ENCODE assay signal across 17 mouse cellular contexts in genomic region chr17:34354940-34355339, GRCm38 (mm10). TPM values are rescaled to one million over a fixed set of nuclear protein-coding genes. Genes with fewer than 3 reads are reported as not detected.
A peak's percentile ranks its signal among the peaks of the same experiment; 100 is the strongest.
DNase-seq lines count a peak whose midpoint lies in the region; ATAC-seq and TF ChIP-seq lines count a peak whose summit lies in the region.
"Had no signal": no experiment of that assay in that cellular context is flagged by ENCODE, and none has a peak within 500 bp of the region (broad histone marks: within the 10 kb centered on the region; RNA-seq: fewer than 3 reads in every experiment).

No protein-coding gene starts in this region.

- no peak for TF ChIP-seq CTCF in small intestine, adult 2 months (IDR thresholded peaks at IDR 0.05; ENCODE audit: extremely low read depth, insufficient read length, insufficient replicate concordance, low read depth, low read length)

- ATAC-seq in CD4-positive, CD25-positive, alpha-beta regulatory T cell, adult 4 months = peak; percentile 91
- peak; percentile 43; the same call in 1 of the 2 replicates for ATAC-seq in intestine, embryonic 15.5 days
- ATAC-seq: forebrain, embryonic 15.5 days had no signal

- peak; percentile 93 for DNase-seq in heart, adult 11 months
- DNase-seq in heart, embryonic 10.5 days (ENCODE audit: low spot score) = no peak
- no peak for DNase-seq in frontal cortex, adult 2 months (ENCODE audit: extremely low spot score in 1 of 2, low spot score in 1 of 2)
- no peak for DNase-seq in MN1 (ENCODE audit: low spot score)
- DNase-seq in urinary bladder, adult 18-20 months (ENCODE audit: low spot score in 2 of 2) = no peak
- DNase-seq: cerebellum, adult 9-10 months; kidney, postnatal 10 days; liver; right cerebral cortex, postnatal 4 days had no signal

- WGBS in heart, embryonic 10.5 days = 88% methylated on average over 1 of the region's 1 CpGs
- 70% methylated on average over 1 of the region's 1 CpGs for whole genome bisulfite sequencing in intestine, embryonic 15.5 days
- WGBS in small intestine, adult 2 months = 76% methylated on average over 1 of the region's 1 CpGs

- no peak for TF ChIP-seq POLR2A in small intestine, adult 2 months (IDR thresholded peaks at IDR 0.05; ENCODE audit: low read depth, low read length)

- H3K36me3 ChIP-seq in heart, embryonic 10.5 days = no peaks in the 10 kb centered on the region
- no peaks in the 10 kb centered on the region for H3K36me3 ChIP-seq in intestine, embryonic 15.5 days
- H3K36me3 ChIP-seq in small intestine, adult 2 months (ENCODE audit: control insufficient read depth, insufficient read depth, low read length) = peaks cover 8% of the 10 kb centered on the region; the same call in 1 of the 2 replicates
- H3K36me3 ChIP-seq: embryonic facial prominence, embryonic 13.5 days; forebrain, embryonic 15.5 days; hindbrain, embryonic 12.5 days; midbrain, embryonic 10.5 days; neural tube, embryonic 12.5 days had no signal

- H3K27me3 ChIP-seq in heart, embryonic 10.5 days (ENCODE audit: insufficient read depth, poor library complexity, severe bottlenecking) = peaks cover 10% of the 10 kb centered on the region; the same call in 1 of the 2 replicates
- no peaks in the 10 kb centered on the region; the same call in 1 of the 2 replicates for H3K27me3 ChIP-seq in intestine, embryonic 15.5 days (replicated peaks)
- peaks cover 3% of the 10 kb centered on the region; the same call in 1 of the 2 replicates for H3K27me3 ChIP-seq in small intestine, adult 2 months (ENCODE audit: control insufficient read depth, insufficient read depth, low read length)
- H3K27me3 ChIP-seq: forebrain, embryonic 15.5 days; neural tube, embryonic 12.5 days had no signal

- H3K9ac ChIP-seq in intestine, embryonic 15.5 days = no peak overlapping the region
- H3K9ac ChIP-seq: embryonic facial prominence, embryonic 13.5 days; forebrain, embryonic 15.5 days; hindbrain, embryonic 12.5 days; neural tube, embryonic 12.5 days had no signal

- no peak overlapping the region for H3K4me3 ChIP-seq in heart, embryonic 10.5 days
- H3K4me3 ChIP-seq in intestine, embryonic 15.5 days (replicated peaks) = no peak overlapping the region
- H3K4me3 ChIP-seq in small intestine, adult 2 months (ENCODE audit: low read depth, low read length) = peak overlapping the region; percentile 37
- H3K4me3 ChIP-seq: embryonic facial prominence, embryonic 13.5 days; forebrain, embryonic 15.5 days; hindbrain, embryonic 12.5 days; midbrain, embryonic 10.5 days; neural tube, embryonic 12.5 days had no signal

- H3K4me2 ChIP-seq in intestine, embryonic 15.5 days (replicated peaks) = no peak overlapping the region
- H3K4me2 ChIP-seq: embryonic facial prominence, embryonic 13.5 days; forebrain, embryonic 15.5 days; hindbrain, embryonic 12.5 days; neural tube, embryonic 12.5 days had no signal

- H3K4me1 ChIP-seq in heart, embryonic 10.5 days = no peaks in the 10 kb centered on the region
- H3K4me1 ChIP-seq in intestine, embryonic 15.5 days (replicated peaks) = no peaks in the 10 kb centered on the region
- H3K4me1 ChIP-seq in small intestine, adult 2 months (ENCODE audit: control insufficient read depth, insufficient read depth, insufficient read length, low read length) = peaks cover 9% of the 10 kb centered on the region; the same call in 1 of the 2 replicates
- H3K4me1 ChIP-seq: embryonic facial prominence, embryonic 13.5 days; forebrain, embryonic 15.5 days; hindbrain, embryonic 12.5 days; midbrain, embryonic 10.5 days; neural tube, embryonic 12.5 days had no signal

- no peaks in the 10 kb centered on the region for H3K9me3 ChIP-seq in heart, embryonic 10.5 days
- no peaks in the 10 kb centered on the region; the same call in 1 of the 2 replicates for H3K9me3 ChIP-seq in intestine, embryonic 15.5 days
- H3K9me3 ChIP-seq: embryonic facial prominence, embryonic 13.5 days; forebrain, embryonic 15.5 days; hindbrain, embryonic 12.5 days; midbrain, embryonic 10.5 days; neural tube, embryonic 12.5 days had no signal

- H3K27ac ChIP-seq in heart, embryonic 10.5 days = no peak overlapping the region
- H3K27ac ChIP-seq in intestine, embryonic 15.5 days = no peak overlapping the region
- H3K27ac ChIP-seq in small intestine, adult 2 months (ENCODE audit: insufficient read depth, low read depth, low read length) = peak overlapping the region; percentile 96
- H3K27ac ChIP-seq: embryonic facial prominence, embryonic 13.5 days; forebrain, embryonic 15.5 days; hindbrain, embryonic 12.5 days; midbrain, embryonic 10.5 days; neural tube, embryonic 12.5 days had no signal

RNA-seq across cellular contexts. Expression of gene Btnl2, which starts 0.3 kb away (rescaled TPM):
- polyA plus RNA-seq in heart, embryonic 10.5 days (2016; fragmentation: Nextera tagmentation; extraction: Ambion mirVana) = 0.05 TPM in 1 of 2 replicates, not detected in the other
- polyA plus RNA-seq in CD4-positive, CD25-positive, alpha-beta regulatory T cell, adult 4 months (2017; shearing (Covaris generic)) = under 1 TPM in 1 of 2 experiments, not detected in 1; 0.23 TPM
- polyA plus RNA-seq in intestine, embryonic 15.5 days (2015; fragmentation: Nextera tagmentation; extraction: Ambion mirVana) = 3.7 and 5.0 TPM in 2 replicates
- polyA plus RNA-seq in small intestine, adult 2 months (2012; rRNA removed) = 43.4 and 105 TPM in 2 replicates
- polyA plus RNA-seq in frontal cortex, adult 2 months (2012; rRNA removed) = 0.06 TPM in 1 of 2 replicates, not detected in the other
- polyA plus RNA-seq: hindbrain, embryonic 12.5 days; neural tube, embryonic 12.5 days had no signal

RNA-seq across cellular contexts. Expression of gene Btnl1, which starts 22.0 kb away (rescaled TPM):
- not detected in 2 replicates for polyA plus RNA-seq in heart, embryonic 10.5 days (2016; fragmentation: Nextera tagmentation; extraction: Ambion mirVana)
- polyA plus RNA-seq in CD4-positive, CD25-positive, alpha-beta regulatory T cell, adult 4 months (2017; shearing (Covaris generic)) = not detected
- 9.4 and 14.7 TPM in 2 replicates for polyA plus RNA-seq in intestine, embryonic 15.5 days (2015; fragmentation: Nextera tagmentation; extraction: Ambion mirVana)
- 78.7 and 178 TPM in 2 replicates for polyA plus RNA-seq in small intestine, adult 2 months (2012; rRNA removed)
- not detected in 2 replicates for polyA plus RNA-seq in frontal cortex, adult 2 months (2012; rRNA removed)
- polyA plus RNA-seq: embryonic facial prominence, embryonic 13.5 days; forebrain, embryonic 15.5 days; hindbrain, embryonic 12.5 days; midbrain, embryonic 10.5 days; neural tube, embryonic 12.5 days had no signal

RNA-seq across cellular contexts. Expression of gene H2-Eb2, which starts 29.5 kb away (rescaled TPM):
- not detected in 2 replicates for polyA plus RNA-seq in heart, embryonic 10.5 days (2016; fragmentation: Nextera tagmentation; extraction: Ambion mirVana)
- polyA plus RNA-seq in CD4-positive, CD25-positive, alpha-beta regulatory T cell, adult 4 months (2017; shearing (Covaris generic)) = under 1 TPM in 1 of 2 experiments, not detected in 1; 0.18 TPM
- not detected in 2 replicates for polyA plus RNA-seq in intestine, embryonic 15.5 days (2015; fragmentation: Nextera tagmentation; extraction: Ambion mirVana)
- 0.44 and 1.2 TPM in 2 replicates for polyA plus RNA-seq in small intestine, adult 2 months (2012; rRNA removed)
- not detected in 2 replicates for polyA plus RNA-seq in frontal cortex, adult 2 months (2012; rRNA removed)
- polyA plus RNA-seq: embryonic facial prominence, embryonic 13.5 days; midbrain, embryonic 10.5 days; neural tube, embryonic 12.5 days had no signal

RNA-seq across cellular contexts. Expression of gene BC051142, which starts 43.7 kb away (rescaled TPM):
- polyA plus RNA-seq in heart, embryonic 10.5 days (2016; fragmentation: Nextera tagmentation; extraction: Ambion mirVana) = 0.14 and 0.15 TPM in 2 replicates
- 1 to 10 TPM; 1.8 to 1.9 TPM for polyA plus RNA-seq in CD4-positive, CD25-positive, alpha-beta regulatory T cell, adult 4 months (2017; shearing (Covaris generic))
- 0.34 and 0.59 TPM in 2 replicates for polyA plus RNA-seq in intestine, embryonic 15.5 days (2015; fragmentation: Nextera tagmentation; extraction: Ambion mirVana)
- not detected in 2 replicates for polyA plus RNA-seq in small intestine, adult 2 months (2012; rRNA removed)
- polyA plus RNA-seq in frontal cortex, adult 2 months (2012; rRNA removed) = 10.7 and 11.1 TPM in 2 replicates

RNA-seq across cellular contexts. Expression of gene H2-Eb1, which starts 49.3 kb away (rescaled TPM):
- 1.4 TPM in 2 replicates for polyA plus RNA-seq in heart, embryonic 10.5 days (2016; fragmentation: Nextera tagmentation; extraction: Ambion mirVana)
- 10 to 100 TPM; 12.7 to 77.2 TPM for polyA plus RNA-seq in CD4-positive, CD25-positive, alpha-beta regulatory T cell, adult 4 months (2017; shearing (Covaris generic))
- 6.9 and 7.4 TPM in 2 replicates for polyA plus RNA-seq in intestine, embryonic 15.5 days (2015; fragmentation: Nextera tagmentation; extraction: Ambion mirVana)
- polyA plus RNA-seq in small intestine, adult 2 months (2012; rRNA removed) = 91.6 and 398 TPM in 2 replicates
- 3.2 and 5.1 TPM in 2 replicates for polyA plus RNA-seq in frontal cortex, adult 2 months (2012; rRNA removed)
